Mouse (Mus musculus): ENCODE results near the gene Glrx.

GRCm38 (mm10) chr13:75874608-75875376, 35.1 kb downstream of the Glrx start:
- TF ChIP-seq CTCF (IDR thresholded peaks at IDR 0.05; ENCODE audit: low read depth, low read length): no peak
- no peak for TF ChIP-seq POLR2A (IDR thresholded peaks at IDR 0.05; ENCODE audit: insufficient read depth, low read length)
- TF ChIP-seq EP300 (IDR thresholded peaks at IDR 0.05; ENCODE audit: insufficient read depth, low read depth, low read length): no peak

All from ES-Bruce4 (cell line).